Mouse (Mus musculus): ENCODE data around the gene Lrrfip2.

Gene Lrrfip2

GRCm38 (mm10) chr9:111118252-111118890 is 979 bp downstream of the Lrrfip2 start:
- DNase-seq (ENCODE audit: low spot score in 2 of 2) = peak; percentile 45 to 48

- peak; percentile 6 to 20 for DNase-seq (ENCODE audit: low spot score in 2 of 2)
These were observed 1.6 kb downstream of the Lrrfip2 start for GRCm38 (mm10) chr9:111118891-111119441.

DNA sequence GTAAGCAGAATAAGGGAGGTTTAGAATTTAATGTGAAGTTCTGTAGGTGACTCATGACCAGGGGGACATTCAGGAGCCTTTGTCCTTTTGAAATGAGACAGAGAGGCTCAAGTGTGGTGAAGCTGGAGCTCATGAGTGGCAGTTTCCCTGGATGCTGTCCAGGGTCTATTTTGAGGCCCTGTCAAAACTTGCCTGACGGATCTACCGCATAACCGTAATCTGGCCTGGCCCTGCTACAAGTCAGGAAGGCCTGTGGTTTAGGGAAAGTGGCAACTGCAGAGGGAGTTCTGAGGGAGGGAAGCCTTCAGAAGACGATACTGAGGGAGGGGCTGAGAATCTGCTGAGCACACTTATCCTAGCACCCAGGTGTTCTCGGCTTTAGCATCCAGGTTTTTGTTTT is 5.1 kb downstream of the Lrrfip2 start:
- no peak for DNase-seq (ENCODE audit: low spot score in 2 of 2)

DNA sequence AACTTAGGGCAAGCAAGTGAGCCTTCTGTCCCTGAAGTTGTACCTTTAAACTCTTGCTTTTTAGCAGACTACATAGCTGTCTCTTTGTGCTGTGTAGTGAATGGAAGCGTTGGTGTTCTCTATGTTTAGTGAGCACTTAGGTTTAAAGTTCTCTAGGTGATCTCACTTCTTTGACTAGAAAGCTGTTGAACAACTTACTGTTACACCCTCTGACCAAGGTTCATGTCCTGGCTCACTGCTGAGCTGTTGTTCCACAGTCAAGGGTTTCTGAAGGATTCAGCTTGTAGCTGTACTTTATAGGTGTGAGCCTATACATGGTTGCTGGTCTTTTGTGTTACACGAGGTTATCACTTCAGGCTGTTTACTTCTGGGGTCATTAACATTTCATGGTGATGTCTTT is 5.9 kb downstream of the Lrrfip2 start:
- no peak for DNase-seq (ENCODE audit: low spot score in 2 of 2)

- DNase-seq (ENCODE audit: low spot score in 2 of 2) = no peak
These were observed 7.0 kb downstream of the Lrrfip2 start for GRCm38 (mm10) chr9:111124440-111124839.

GRCm38 (mm10) chr9:111126735-111127134 is 9.3 kb downstream of the Lrrfip2 start:
- no peak for DNase-seq (ENCODE audit: low spot score in 2 of 2)

DNA sequence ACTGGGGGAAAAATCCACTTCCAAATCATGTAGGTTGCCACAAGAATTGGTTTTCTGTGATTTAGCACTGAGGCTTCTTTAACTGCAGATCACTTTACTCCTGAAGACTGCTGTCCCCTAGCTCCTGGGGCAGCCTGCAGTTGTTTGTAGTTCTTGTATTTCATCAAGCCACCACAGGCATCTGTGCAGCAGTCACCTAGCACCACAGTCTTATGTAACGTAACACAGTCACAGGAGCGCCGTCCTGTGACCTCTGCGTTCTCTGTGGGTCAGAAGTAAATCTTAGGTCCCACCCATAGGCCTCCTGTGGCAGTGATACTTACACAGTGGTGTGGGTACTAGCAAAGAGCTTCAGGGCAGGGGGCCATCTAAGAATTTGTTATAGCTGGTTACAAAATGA is 10.4 kb downstream of the Lrrfip2 start:
- DNase-seq (ENCODE audit: low spot score in 2 of 2) = no peak

- peak in 1 of 2 experiments; percentile 12 for DNase-seq (ENCODE audit: low spot score in 2 of 2)
These were observed 12.7 kb downstream of the Lrrfip2 start for GRCm38 (mm10) chr9:111130126-111130525.

DNA sequence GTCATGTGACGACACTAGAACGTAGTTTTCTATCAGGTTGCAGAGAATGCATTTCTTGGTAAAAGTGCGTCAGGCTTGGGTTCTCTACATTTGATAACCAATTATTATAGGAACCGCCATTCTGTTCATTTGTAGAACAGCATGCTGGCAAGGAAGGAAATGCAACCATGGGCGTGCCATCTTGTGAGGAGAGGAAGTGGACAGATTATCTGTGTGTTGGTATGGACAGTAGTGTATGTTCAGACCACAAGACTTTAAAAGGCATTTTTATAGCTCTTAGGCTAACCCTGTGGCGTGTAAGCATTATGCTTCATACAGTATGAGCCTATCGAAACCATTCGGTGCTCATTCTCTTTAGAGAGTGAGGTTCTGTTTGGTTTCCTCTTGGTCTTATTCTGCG is 20.8 kb downstream of the Lrrfip2 start:
- no peak for DNase-seq (ENCODE audit: low spot score in 2 of 2)

DNA sequence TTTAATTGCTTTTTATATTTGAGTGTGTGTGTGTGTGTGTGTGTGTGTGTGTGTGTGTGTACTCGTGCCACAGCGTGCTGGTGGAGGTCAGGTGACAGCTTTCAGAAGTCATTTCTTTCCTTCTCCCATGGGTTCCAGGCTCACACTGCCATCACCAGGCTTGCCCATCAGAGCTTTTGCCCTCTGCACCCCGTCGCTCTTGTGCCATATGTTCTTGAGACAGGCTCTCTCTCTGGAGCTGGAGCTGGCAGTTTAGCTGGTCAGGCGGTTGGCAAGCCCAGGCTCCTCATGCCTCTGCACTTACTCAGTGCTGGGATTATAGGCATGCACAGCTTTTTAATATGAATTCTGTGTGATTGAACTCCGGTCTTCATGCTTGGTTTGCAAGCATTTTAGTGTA is 25.3 kb downstream of the Lrrfip2 start:
- DNase-seq (ENCODE audit: low spot score in 2 of 2) = no peak

- DNase-seq (ENCODE audit: low spot score in 2 of 2) = no peak
These were observed 26.0 kb downstream of the Lrrfip2 start for GRCm38 (mm10) chr9:111143387-111143786.

DNA sequence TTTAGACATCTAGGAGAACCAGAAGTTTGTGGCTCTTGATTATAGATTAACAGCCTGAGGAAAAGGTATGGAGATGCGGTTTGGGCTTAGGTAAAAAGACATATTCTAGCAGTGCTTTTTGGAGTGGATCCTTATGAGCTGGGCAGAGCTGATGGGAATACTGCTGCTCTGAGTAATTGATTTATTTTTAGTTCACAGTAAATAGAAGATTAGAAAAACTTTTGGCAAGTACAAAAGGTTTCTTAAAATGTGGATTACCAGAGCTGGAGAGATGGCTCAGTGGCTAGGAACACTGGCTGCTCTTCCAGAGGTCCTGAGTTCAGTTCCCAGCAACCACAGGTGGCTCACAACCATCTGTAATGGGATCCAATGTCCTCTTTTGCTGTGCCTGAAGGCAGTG is 27.3 kb downstream of the Lrrfip2 start:
- no peak for DNase-seq (ENCODE audit: low spot score in 2 of 2)

- DNase-seq (ENCODE audit: low spot score in 2 of 2) = no peak
These were observed 28.3 kb downstream of the Lrrfip2 start for GRCm38 (mm10) chr9:111145497-111146190.

DNA sequence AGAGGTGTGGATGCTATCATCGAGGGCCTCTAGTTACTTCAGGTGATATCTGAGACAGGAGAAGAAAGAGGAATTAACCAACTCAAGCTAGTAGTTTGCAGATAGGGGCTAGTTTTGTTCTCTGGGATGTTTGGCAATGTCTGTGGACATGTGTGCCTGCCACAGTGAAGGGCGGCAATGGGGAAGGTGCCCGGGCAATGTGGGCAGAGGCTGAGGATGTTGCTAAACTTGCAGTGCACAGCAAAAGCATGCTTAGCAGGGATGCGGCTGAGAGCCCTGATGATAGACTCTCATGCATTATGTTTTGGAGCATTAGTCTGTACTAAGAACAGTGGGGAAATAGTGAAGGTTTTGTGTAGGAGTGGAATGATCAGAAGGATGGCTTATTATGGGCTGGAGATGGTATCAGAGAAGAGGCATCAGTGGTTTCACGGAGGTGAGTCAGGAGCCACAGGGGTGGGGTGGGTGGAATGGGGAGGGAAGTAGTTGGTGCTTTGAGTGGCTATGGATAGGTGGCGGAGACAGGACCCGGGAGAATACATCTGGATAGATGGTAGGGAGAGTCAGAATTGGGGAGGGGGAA is 28.9 kb downstream of the Lrrfip2 start:
- DNase-seq (ENCODE audit: low spot score in 2 of 2) = no peak

GRCm38 (mm10) chr9:111148006-111148405 is 30.6 kb downstream of the Lrrfip2 start:
- no peak for DNase-seq (ENCODE audit: low spot score in 2 of 2)

- DNase-seq (ENCODE audit: low spot score in 2 of 2) = no peak
These were observed 31.0 kb downstream of the Lrrfip2 start for GRCm38 (mm10) chr9:111148414-111148813.

DNA sequence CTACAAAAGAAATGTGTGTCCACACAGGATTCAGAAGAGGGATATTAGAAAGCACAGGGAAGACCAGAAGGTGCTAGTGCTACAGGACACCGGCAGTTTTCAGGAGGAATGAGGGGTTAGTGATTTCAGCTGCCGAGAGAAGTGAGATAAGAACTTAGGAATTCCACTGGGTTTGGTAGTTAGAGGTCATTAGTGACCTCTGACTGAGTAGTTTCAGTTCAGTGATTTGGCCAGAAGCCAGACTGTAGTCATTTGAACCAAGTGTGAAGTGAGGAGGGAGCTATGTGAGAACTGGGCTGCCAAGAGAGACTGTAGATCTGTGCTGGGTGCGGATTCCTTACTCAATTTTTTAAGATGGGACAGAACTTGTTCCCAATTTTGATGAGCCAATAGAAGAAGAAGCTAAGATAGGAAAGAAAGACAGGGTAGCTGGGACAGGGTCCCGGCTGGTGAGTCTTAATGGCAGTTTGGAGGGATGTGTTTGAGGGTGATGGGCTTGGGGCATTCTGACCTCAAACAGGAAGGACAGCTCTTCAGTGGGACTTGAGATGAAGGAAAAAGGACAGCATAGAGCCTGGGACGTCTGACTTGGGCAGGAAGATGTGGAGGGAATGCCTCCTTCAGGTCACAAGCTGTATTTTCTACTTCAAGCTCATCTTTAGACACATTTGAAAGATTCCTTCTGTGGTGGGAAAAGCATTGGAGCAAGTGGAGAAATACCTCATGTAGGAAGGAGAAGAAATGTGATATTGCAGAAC is 32.0 kb downstream of the Lrrfip2 start:
- DNase-seq (ENCODE audit: low spot score in 2 of 2) = no peak

DNA sequence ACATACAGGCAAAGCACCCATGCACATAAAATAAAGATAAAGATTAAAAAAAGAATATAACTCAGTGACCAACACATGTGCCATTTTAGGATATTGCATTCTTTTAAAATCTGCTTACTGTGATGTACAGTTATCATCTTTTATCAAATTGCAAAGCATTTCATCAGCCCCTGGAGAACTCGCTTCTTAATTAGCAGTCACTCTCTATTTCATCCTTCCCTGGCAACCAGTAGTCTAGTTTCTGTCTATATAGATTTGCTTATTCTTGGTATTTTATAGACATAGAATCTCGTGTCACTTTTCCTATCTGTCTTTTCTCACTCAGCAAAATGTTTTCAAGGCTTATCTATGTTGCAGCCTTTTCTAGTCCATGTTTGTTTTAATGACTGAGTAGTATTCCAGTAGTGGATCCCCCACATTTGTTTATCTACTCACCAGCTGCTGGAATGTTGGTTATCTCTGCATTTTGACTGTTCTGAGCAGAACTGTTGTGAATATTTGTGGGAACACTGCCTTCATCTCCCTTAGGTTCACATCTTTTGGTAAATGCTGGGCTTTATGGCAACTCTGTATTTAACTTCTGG is 35.0 kb downstream of the Lrrfip2 start:
- DNase-seq (ENCODE audit: low spot score in 2 of 2) = no peak

DNA sequence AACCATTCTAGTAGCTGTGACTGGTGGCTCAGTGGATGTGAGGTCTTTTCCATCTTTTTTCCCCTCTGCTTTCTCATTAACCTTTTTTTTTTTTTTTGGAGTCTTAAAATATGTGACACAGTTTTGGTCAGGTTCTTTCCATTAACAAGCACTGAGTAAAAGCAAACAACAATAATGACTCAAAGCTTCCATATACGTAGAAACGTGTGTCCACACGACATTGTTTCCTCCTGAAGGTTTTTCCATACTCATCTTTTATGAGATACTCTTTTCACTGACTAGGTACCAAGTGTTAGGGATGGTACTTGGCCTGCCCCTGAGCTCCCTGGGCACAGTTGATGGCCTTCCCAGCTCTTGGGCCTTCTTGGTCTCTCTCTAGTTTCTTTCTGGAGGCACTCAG is 35.6 kb downstream of the Lrrfip2 start:
- DNase-seq (ENCODE audit: low spot score in 2 of 2) = no peak

- no peak for DNase-seq (ENCODE audit: low spot score in 2 of 2)
These were observed 38.5 kb downstream of the Lrrfip2 start for GRCm38 (mm10) chr9:111155764-111156458.

GRCm38 (mm10) chr9:111159562-111159961 is 42.2 kb downstream of the Lrrfip2 start:
- peak; percentile 26 to 60 for DNase-seq (ENCODE audit: low spot score in 2 of 2)
